Mouse (Mus musculus) CD4-positive, CD25-positive, alpha-beta regulatory T cell (primary cell): ENCODE results near the gene Strip1. TPM values are rescaled to one million over a fixed set of nuclear protein-coding genes. Genes with fewer than 3 reads are reported as not detected.

ENCODE experiments used
- polyA plus RNA-seq: library from polyadenylated mRNA; unstranded; fragments of 100-300 nt; shearing (Covaris generic); gene quantifications from one replicate; pipeline ENCODE4 v1.2.1, GENCODE M21; 2017

Gene Strip1
- polyA plus RNA-seq, result 72.2 TPM

GRCm38 (mm10) chr3:107631523-107631958 is at the start of gene Strip1:
Gene Strip1 (minus strand): TSS chr3:107631694.

GRCm38 (mm10) chr3:107630682-107631522 is 592 bp downstream of the Strip1 start, which contains the start of gene Gm10961:
Gene Gm10961 (plus strand): TSS chr3:107631322.

GRCm38 (mm10) chr3:107594662-107595263 is 36.7 kb downstream of the Strip1 start, which contains the start of gene Alx3:
Gene Alx3 (plus strand): TSS chr3:107595031.

Other genes with a start within 250 kb of the Strip1 start
- gene Kcnc4, start 172.1 kb downstream of the Strip1 start, polyA plus RNA-seq, result not detected
- gene Slc6a17, start 113.7 kb downstream of the Strip1 start, polyA plus RNA-seq, result not detected
- not detected for gene Ubl4b, start 76.6 kb downstream of the Strip1 start, polyA plus RNA-seq
- not detected for gene Alx3, start 36.7 kb downstream of the Strip1 start, polyA plus RNA-seq
- gene Gm10961, start 372 bp downstream of the Strip1 start, polyA plus RNA-seq, result not detected
- 119 TPM for gene Ahcyl1, start 64.9 kb upstream of the Strip1 start, polyA plus RNA-seq
- 15.9 TPM for gene Csf1, start 128.8 kb upstream of the Strip1 start, polyA plus RNA-seq
- gene Eps8l3, start 245.5 kb upstream of the Strip1 start, polyA plus RNA-seq, result not detected